Mouse (Mus musculus) kidney, embryonic 15.5 days (tissue): ENCODE results near the gene Gpat2. TPM values are rescaled to one million over a fixed set of nuclear protein-coding genes. Genes with fewer than 3 reads are reported as not detected.
A peak's percentile ranks its signal among the peaks of the same experiment; 100 is the strongest.

Source experiments
- ATAC-seq: fragments of 200-750 bp; cut with Nextera tagmentation; replicated peaks from 2 replicates; pipeline ENCODE4 v1.8.0; 2017; ENCODE audit warnings: moderate TSS enrichment; ENCODE audit not compliant: low FRiP score
- H3K27ac ChIP-seq: fragments of 300-500 bp; sonication (generic); 2 replicates; pipeline ENCODE4 v1.5.1; 2015; ENCODE audit warnings: mild to moderate bottlenecking, inconsistent platforms
- H3K27me3 ChIP-seq: fragments of 300-500 bp; sonication (generic); 2 replicates; pipeline ENCODE4 v1.6.1; 2015; ENCODE audit warnings: inconsistent platforms
- H3K36me3 ChIP-seq: fragments of 300-500 bp; sonication (generic); 2 replicates; pipeline ENCODE4 v1.6.1; 2015; ENCODE audit warnings: inconsistent platforms
- H3K4me1 ChIP-seq: fragments of 300-500 bp; sonication (generic); 2 replicates; pipeline ENCODE4 v1.6.1; 2015; ENCODE audit warnings: inconsistent platforms
- H3K4me2 ChIP-seq: fragments of 300-500 bp; sonication (generic); 2 replicates; pipeline ENCODE4 v1.6.1; 2015; ENCODE audit warnings: moderate library complexity, mild to moderate bottlenecking, inconsistent platforms
- H3K4me3 ChIP-seq: fragments of 300-500 bp; sonication (generic); replicated peaks from 2 replicates; pipeline ENCODE4 v1.5.1; 2015; ENCODE audit warnings: mild to moderate bottlenecking, inconsistent platforms
- H3K9ac ChIP-seq: fragments of 300-500 bp; sonication (generic); 2 replicates; pipeline ENCODE4 v1.6.1; 2015; ENCODE audit warnings: mild to moderate bottlenecking, inconsistent platforms
- H3K9me3 ChIP-seq: fragments of 300-500 bp; sonication (generic); replicated peaks from 2 replicates; pipeline ENCODE4 v1.6.1; 2016; ENCODE audit warnings: inconsistent platforms
- WGBS: fragments of 180-500 bp; shearing (Covaris S2); methylation state at CpG from one replicate; pipeline ENCODE4 v1.1.7; 2015; ENCODE audit warnings: mixed read lengths; 5-methylcytosine and 5-hydroxymethylcytosine counted together
- polyA plus RNA-seq: library from polyadenylated mRNA; unstranded; fragments of >200 nt; fragmentation: Nextera tagmentation; extraction: Ambion mirVana; gene quantifications from 2 replicates; pipeline ENCODE4 v1.2.1, GENCODE M21; 2015

Gpat2 gene
- polyA plus RNA-seq, 1 experiment from 2014 or later: 0.30 TPM

DNA sequence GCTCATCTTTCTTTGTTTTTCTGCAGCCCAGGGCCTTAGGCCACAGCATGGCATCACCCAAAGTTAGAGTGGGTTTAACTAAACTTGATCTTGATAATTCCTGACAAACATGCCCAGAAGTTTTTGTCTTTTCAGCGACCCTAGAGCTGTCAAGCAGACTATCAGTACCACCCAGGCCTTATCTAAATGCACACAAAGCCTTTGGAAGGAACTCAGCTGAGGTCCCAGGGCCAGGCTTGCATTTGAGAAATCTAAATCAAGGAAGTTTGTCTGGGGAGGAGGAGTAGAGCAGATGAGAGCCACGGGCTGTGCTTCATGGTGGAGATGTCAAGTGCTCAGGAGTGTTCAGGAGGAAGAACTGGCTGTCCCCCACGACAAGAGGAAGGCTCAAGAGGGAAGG is 21.8 kb downstream of the Gpat2 start:
- no peak overlapping the region for H3K4me3 ChIP-seq

DNA sequence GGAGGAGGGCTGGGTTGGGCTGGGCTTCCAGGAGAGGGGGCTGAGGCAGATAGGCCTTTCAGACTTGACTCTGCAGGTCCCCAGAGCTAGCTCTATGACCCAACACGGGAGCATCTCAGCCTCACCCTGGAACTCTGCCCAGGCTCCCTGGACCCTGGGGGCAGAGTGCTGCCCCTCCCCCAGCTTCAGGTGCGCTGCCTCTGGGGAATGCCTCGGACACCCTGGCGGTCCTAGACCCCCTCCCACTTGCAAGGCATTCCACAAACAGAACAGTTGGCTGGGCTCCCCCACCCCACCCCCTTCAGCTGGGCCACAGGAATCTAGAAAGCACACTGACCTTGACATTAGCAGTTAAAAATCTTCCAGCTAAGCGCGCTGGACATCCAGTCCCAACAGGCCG is 24.7 kb downstream of the Gpat2 start:
- Histone ChIP-seq H3K4me3 (no peak overlapping the region), H3K27ac (peak overlapping the region; percentile 65), H3K36me3 (no peaks in the 10 kb centered on the region), H3K4me2 (no peak overlapping the region), H3K27me3 (peaks cover 17% of the 10 kb centered on the region), H3K4me1 (peaks cover 28% of the 10 kb centered on the region), H3K9ac (no peak overlapping the region), H3K9me3 (no peaks in the 10 kb centered on the region)
- ATAC-seq: peak; percentile 71
- 17% methylated on average over 7 of the region's 7 CpGs for WGBS

More for the DNA sequence above, 21.8 kb downstream of the Gpat2 start:
- no peaks in the 10 kb centered on the region for H3K9me3 ChIP-seq
- H3K9ac ChIP-seq: no peak overlapping the region
- H3K27ac ChIP-seq: no peak overlapping the region
- peaks cover 38% of the 10 kb centered on the region for H3K4me1 ChIP-seq
- H3K27me3 ChIP-seq: peaks cover 3% of the 10 kb centered on the region; the same call in 1 of the 2 replicates
- no peaks in the 10 kb centered on the region for H3K36me3 ChIP-seq
- 54% methylated on average over 3 of the region's 3 CpGs for WGBS
- ATAC-seq: no peak
- H3K4me2 ChIP-seq: no peak overlapping the region

DNA sequence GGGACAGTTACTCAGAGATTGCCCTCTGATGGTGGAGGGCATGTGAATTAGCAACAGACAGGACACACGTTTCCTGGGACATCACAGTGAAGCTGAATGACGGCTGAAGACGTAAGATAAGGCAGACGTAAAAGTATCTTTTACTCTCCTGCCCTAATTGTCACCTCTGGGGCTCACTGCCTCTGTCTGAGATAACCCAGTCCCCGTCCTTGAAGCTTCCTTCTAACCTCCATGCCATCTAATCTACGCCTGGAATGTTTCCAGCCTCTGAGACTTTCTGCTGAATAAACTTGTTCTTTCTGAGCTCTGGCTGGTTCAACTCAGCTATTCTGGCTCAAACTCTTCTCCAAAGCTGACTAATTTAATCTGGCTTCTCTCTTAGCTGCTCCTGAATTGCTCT is 26.7 kb downstream of the Gpat2 start:
- WGBS: 22% methylated on average over 6 of the region's 6 CpGs
- H3K4me2 ChIP-seq: no peak overlapping the region
- no peaks in the 10 kb centered on the region for H3K9me3 ChIP-seq
- peaks cover 22% of the 10 kb centered on the region for H3K27me3 ChIP-seq
- H3K9ac ChIP-seq: no peak overlapping the region
- no peak overlapping the region for H3K4me3 ChIP-seq
- H3K27ac ChIP-seq: no peak overlapping the region
- H3K36me3 ChIP-seq: no peaks in the 10 kb centered on the region
- H3K4me1 ChIP-seq: peaks cover 26% of the 10 kb centered on the region
- no peak for ATAC-seq

DNA sequence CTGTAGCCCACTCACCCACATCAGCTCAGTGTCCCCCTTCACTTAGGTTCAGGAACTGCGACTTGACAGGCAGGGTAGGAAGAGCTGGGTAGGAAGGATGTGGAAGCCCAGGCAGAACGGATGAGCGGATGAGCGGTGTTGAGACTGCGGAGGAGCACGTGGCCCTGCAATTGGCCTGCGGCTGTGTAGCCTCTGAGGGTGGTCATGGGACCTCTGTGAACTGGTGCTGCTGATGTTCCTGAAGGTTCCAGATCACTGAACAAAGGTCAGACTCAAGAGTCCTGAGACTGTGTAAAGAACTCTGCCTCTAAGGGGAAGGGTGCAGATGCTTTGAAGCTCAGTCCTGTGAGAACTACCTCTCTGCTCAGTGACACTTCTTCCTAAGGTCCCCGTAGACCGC is 28.1 kb downstream of the Gpat2 start:
- H3K9me3 ChIP-seq: no peaks in the 10 kb centered on the region
- no peaks in the 10 kb centered on the region for H3K36me3 ChIP-seq
- H3K4me3 ChIP-seq: no peak overlapping the region
- peaks cover 26% of the 10 kb centered on the region for H3K4me1 ChIP-seq
- no peak overlapping the region for H3K4me2 ChIP-seq
- no peak; the same call in 1 of the 2 replicates for ATAC-seq
- no peak overlapping the region for H3K27ac ChIP-seq
- WGBS: 62% methylated on average over 9 of the region's 9 CpGs
- H3K9ac ChIP-seq: no peak overlapping the region
- H3K27me3 ChIP-seq: peaks cover 22% of the 10 kb centered on the region

DNA sequence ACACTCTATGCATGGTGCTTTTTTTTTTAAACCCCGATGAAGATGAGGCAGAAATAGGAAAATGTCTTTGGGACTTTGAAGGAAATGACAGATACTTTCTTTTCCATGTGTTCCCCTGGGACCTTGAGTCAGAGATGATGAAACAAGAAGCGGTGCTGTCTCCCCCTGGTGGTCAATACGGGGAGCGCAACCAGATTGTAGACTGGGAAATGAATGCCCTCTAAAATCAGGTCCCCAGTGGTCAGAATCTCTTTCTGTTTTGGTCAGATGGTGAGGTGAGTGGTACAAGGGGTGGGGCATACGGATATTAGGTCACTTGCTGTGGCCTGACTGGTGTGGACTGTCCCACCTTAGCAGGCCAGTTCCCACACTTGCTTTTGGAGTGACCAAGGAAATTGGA is 28.8 kb downstream of the Gpat2 start:
- H3K4me2 ChIP-seq: no peak overlapping the region
- ATAC-seq: no peak
- H3K9me3 ChIP-seq: no peaks in the 10 kb centered on the region
- no peak overlapping the region for H3K4me3 ChIP-seq
- 5% methylated on average over 5 of the region's 5 CpGs for WGBS
- H3K9ac ChIP-seq: no peak overlapping the region
- no peaks in the 10 kb centered on the region for H3K36me3 ChIP-seq
- peaks cover 22% of the 10 kb centered on the region for H3K27me3 ChIP-seq
- no peak overlapping the region for H3K27ac ChIP-seq
- peaks cover 26% of the 10 kb centered on the region for H3K4me1 ChIP-seq

DNA sequence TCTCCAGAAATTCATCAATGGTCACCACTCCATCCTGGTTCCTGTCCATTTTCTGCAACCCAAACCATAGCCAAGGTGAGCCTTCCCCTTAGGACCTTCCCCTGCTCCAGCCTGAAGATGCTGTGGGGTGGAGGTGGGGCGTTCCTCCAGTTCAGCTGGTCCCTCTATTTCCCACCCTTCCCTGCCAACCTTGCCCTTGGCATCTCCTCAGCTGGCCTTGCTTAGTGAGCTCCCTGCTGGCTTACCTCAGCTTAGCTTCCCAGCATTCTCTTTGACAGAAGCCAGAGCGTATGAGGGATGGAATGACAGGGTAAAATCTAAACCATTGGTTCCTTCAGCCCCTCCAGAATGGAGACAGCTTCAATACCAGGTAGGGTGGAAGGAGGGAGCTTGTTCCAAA is 34.3 kb downstream of the Gpat2 start:
- Histone ChIP-seq H3K9ac (no peak overlapping the region), H3K27ac (no peak overlapping the region), H3K4me2 (no peak overlapping the region), H3K4me1 (no peaks in the 10 kb centered on the region), H3K4me3 (no peak overlapping the region), H3K27me3 (peaks cover 10% of the 10 kb centered on the region; the same call in 1 of the 2 replicates), H3K9me3 (no peaks in the 10 kb centered on the region), H3K36me3 (no peaks in the 10 kb centered on the region)
- no peak for ATAC-seq
- WGBS: 89% methylated on average over 2 of the region's 2 CpGs

DNA sequence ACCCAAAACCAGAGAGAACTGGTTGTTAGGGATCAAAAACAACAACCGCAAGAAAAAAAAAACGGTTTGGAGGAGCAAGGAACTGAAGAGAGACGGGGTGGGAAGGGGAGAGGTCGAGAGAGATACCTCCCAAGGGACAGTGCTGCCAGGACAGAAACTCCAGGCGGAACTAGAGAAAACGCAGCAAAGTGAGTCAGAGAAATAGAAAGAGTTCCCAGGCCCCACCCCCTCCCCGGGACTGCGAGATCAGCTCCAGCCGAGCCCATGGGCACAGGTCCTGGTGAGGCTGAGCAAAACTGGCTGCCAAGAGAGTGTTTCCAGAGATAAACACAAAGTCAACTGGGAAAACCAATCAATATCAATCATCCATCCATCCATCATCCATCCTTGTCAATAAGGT is 36.4 kb downstream of the Gpat2 start:
- Histone ChIP-seq H3K9ac (no peak overlapping the region), H3K9me3 (no peaks in the 10 kb centered on the region), H3K27me3 (0 out of 2 replicates have a peak, but pooled peaks cover 3% of the 10 kb centered on the region), H3K36me3 (no peaks in the 10 kb centered on the region), H3K4me1 (no peaks in the 10 kb centered on the region), H3K27ac (no peak overlapping the region), H3K4me2 (no peak overlapping the region), H3K4me3 (no peak overlapping the region)
- no peak for ATAC-seq
- WGBS: 41% methylated on average over 9 of the region's 9 CpGs

DNA sequence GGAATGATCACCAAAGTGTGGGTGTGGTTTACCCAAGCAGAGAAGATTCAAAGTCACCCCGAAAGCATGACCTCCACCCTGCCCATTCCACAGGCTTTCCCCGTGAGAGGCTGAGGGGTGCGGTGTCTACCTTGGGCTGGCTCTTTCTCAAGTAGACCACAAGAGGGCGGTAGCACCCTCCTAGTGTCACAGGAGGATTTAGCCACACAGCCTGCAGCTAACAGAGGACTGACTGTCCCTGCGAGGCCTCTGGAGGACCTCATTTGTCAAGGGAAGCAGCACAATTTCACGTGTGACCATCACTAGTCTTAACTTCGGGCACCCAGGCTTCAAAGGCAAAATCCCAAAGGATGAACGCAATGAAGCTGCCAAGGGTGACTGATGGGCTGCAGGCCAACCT is 37.3 kb downstream of the Gpat2 start:
- Histone ChIP-seq H3K36me3 (no peaks in the 10 kb centered on the region), H3K4me2 (no peak overlapping the region), H3K27me3 (0 out of 2 replicates have a peak, but pooled peaks cover 3% of the 10 kb centered on the region), H3K4me1 (no peaks in the 10 kb centered on the region), H3K9me3 (no peaks in the 10 kb centered on the region), H3K27ac (no peak overlapping the region), H3K9ac (no peak overlapping the region), H3K4me3 (no peak overlapping the region)
- WGBS: 7% methylated on average over 8 of the region's 8 CpGs
- ATAC-seq: peak; percentile 83; the same call in 1 of the 2 replicates

DNA sequence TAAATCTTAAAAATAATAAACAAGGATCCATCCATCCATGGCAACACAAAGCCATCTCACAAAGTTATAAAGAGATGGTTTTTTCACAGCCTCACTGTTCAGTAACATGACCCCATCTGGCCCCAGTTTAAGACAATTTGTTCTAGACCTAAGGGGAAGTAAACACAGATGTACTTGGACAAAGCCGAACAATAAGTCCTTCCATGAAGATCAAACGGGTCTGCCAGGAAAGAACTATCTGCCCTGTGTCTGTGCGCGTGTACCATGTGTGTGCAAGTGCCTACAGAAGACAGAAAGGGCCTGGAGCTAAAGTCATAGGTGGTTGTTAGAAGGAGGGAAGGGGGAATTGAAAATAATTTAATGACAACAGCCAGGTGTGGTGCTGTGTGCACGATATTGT is 45.2 kb downstream of the Gpat2 start:
- Histone ChIP-seq H3K4me1 (0 out of 2 replicates have a peak, but pooled peaks cover 5% of the 10 kb centered on the region), H3K4me3 (no peak overlapping the region), H3K36me3 (no peaks in the 10 kb centered on the region), H3K9me3 (no peaks in the 10 kb centered on the region), H3K27ac (no peak overlapping the region), H3K27me3 (no peaks in the 10 kb centered on the region), H3K4me2 (no peak overlapping the region), H3K9ac (no peak overlapping the region)
- WGBS: 93% methylated on average over 5 of the region's 5 CpGs
- no peak for ATAC-seq

DNA sequence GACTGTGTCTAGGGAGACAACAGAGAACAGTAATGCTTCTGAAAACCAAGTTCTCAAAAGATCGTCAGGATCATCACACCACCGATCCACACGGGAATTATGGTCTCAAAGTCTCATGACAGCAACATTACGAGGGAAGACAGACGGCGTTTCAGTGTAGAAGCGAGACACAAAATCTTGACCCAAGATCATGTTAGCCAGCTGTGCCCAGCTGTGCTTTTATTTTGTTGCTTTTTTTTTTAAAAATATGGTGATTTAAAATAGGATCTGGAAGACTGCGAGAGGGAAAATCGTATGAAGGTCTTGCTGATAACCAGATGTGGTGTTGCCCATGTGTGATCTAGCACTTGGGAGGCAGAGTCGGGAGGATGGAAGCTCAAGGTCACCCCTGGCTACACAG is 45.7 kb downstream of the Gpat2 start:
- no peaks in the 10 kb centered on the region for H3K27me3 ChIP-seq
- H3K4me3 ChIP-seq: no peak overlapping the region
- no peak overlapping the region for H3K27ac ChIP-seq
- 81% methylated on average over 10 of the region's 10 CpGs for WGBS
- H3K9ac ChIP-seq: no peak overlapping the region
- ATAC-seq: no peak
- H3K4me2 ChIP-seq: no peak overlapping the region
- H3K9me3 ChIP-seq: no peaks in the 10 kb centered on the region
- 0 out of 2 replicates have a peak, but pooled peaks cover 5% of the 10 kb centered on the region for H3K4me1 ChIP-seq
- H3K36me3 ChIP-seq: no peaks in the 10 kb centered on the region

DNA sequence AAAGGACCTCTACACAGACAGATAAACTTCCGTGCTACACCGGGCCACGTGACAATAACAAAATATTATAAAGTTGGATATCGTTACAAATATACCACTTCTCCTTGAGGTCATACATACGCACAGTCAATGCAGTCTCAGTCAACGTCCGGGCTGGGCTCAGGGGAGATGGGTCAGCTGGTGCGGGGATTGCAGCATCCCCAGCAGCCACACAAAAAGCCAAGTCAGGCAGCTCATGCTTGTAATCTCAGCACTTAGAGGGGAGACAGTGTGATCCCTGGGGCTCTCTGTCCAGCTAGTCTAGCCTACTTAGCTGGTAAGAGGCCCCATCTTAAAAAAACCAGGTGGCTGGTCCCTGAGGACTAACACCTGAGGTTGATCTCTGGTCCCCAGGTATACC is 46.3 kb downstream of the Gpat2 start:
- no peaks in the 10 kb centered on the region for H3K36me3 ChIP-seq
- ATAC-seq: no peak
- no peak overlapping the region for H3K9ac ChIP-seq
- 0 out of 2 replicates have a peak, but pooled peaks cover 5% of the 10 kb centered on the region for H3K4me1 ChIP-seq
- no peak overlapping the region for H3K4me3 ChIP-seq
- H3K27ac ChIP-seq: no peak overlapping the region
- H3K9me3 ChIP-seq: no peaks in the 10 kb centered on the region
- H3K4me2 ChIP-seq: no peak overlapping the region
- H3K27me3 ChIP-seq: no peaks in the 10 kb centered on the region
- 91% methylated on average over 8 of the region's 8 CpGs for whole genome bisulfite sequencing

DNA sequence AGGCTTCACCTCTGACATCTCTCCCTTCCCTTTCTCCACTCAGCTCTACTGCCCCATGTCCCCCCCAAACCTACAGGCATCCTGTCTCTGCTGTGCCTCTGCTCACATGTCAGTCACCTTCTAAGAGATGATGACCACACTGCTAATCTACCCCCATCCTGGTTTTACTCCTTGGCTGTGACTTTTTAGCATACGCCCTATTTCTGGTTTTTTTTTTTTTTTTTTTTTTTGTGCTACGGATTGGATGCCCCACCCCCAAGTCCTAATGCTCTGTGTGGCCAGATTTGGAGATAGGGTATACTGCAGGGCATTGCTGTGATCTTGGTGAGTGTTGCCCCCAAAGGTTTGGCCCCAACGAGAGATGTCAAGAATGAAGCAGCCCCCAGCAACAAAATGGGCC is 47.3 kb downstream of the Gpat2 start:
- Histone ChIP-seq H3K4me3 (no peak overlapping the region), H3K27ac (no peak overlapping the region), H3K9me3 (no peaks in the 10 kb centered on the region), H3K4me2 (no peak overlapping the region), H3K4me1 (0 out of 2 replicates have a peak, but pooled peaks cover 5% of the 10 kb centered on the region), H3K36me3 (no peaks in the 10 kb centered on the region), H3K9ac (no peak overlapping the region), H3K27me3 (no peaks in the 10 kb centered on the region)
- WGBS: 65% methylated on average over 3 of the region's 3 CpGs
- ATAC-seq: no peak

DNA sequence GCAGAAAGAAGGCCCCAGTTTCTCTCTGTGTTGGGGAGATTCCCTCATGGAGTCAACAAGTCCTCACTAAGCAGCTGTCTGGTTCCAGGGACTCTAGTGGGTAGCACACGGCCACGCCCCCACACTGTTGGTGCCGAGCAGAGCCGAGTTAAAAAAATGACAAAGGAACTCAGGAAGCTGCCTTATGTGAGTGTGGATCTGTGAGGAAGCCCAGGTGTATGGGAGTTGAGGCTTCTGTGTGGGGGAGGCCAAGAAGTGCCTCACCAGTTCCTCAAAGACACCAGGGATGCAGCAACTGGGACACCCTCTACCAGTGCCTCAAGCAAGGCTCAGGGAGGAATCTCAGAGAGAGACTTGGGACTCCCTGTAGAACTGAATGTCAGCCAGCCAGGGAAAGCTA is 54.2 kb downstream of the Gpat2 start:
- Histone ChIP-seq H3K27ac (no peak overlapping the region), H3K36me3 (no peaks in the 10 kb centered on the region), H3K4me2 (no peak overlapping the region), H3K9me3 (no peaks in the 10 kb centered on the region), H3K4me3 (no peak overlapping the region), H3K4me1 (peaks cover 45% of the 10 kb centered on the region), H3K9ac (no peak overlapping the region), H3K27me3 (peaks cover 50% of the 10 kb centered on the region)
- WGBS: 59% methylated on average over 4 of the region's 4 CpGs
- no peak for ATAC-seq
